Mouse (Mus musculus): Measurements from ENCODE around the gene Hspa1a. TPM values are rescaled to one million over a fixed set of nuclear protein-coding genes. Genes with fewer than 3 reads are reported as not detected.
A peak's percentile ranks its signal among the peaks of the same experiment; 100 is the strongest.
"Not testable (repeated sequence)": the region's sequence is repeated elsewhere in the genome, so short reads cannot be mapped to it uniquely, and the experiment has no call there.

Hspa1a gene
- polyA plus RNA-seq, 1 experiment from 2014 or later, result 1.3 TPM

DNA sequence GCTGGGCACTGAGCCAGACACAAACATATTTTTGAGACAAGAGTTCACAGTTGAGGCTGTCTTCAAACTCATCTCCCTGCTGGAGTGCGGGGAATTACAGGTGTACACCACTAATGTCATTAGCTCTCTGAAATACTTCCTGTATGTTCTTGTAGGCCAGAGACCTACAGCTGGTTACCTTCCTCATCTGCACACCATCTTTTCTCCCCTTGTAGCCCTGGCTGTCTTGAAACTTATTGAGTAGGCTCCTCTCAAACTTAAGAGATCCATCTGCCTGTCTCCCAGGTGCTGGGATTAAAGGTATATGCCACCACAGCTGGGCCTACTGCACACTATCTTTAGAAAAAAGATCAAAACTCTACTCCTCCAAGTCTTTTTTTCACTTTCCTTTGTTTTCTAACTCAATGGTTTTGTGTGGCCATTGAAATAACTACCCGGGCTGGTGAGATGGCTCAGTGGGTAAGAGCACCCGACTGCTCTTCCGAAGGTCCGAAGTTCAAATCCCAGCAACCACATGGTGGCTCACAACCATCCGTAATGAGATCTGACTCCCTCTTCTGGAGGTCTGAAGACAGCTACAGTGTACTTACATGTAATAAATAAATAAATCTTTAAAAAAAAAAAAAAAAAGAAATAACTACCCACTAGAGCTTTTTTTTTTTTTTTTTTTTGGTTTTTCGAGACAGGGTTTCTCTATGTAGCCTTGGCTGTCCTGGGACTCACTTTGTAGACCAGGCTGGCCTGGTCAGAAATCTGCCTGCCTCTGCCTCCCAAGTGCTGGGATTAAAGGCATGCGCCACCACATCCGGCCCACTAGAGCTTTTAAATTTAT lies 23.0 kb downstream of the Hspa1a start:
- not testable (repeated sequence) for H3K9me3 ChIP-seq; H3K27ac ChIP-seq (replicated peaks); H3K4me1 ChIP-seq; H3K27me3 ChIP-seq (replicated peaks; ENCODE audit: low read depth, poor library complexity, severe bottlenecking)
- WGBS, result 67% methylated on average over 9 of the region's 9 CpGs
- peak; percentile 23 for DNase-seq (ENCODE audit: low spot score)
- Histone ChIP-seq H3K36me3 (replicated peaks) (peaks cover 26% of the 10 kb centered on the region), H3K4me3 (peak overlapping the region; percentile 82; the same call in 1 of the 2 replicates)

DNA sequence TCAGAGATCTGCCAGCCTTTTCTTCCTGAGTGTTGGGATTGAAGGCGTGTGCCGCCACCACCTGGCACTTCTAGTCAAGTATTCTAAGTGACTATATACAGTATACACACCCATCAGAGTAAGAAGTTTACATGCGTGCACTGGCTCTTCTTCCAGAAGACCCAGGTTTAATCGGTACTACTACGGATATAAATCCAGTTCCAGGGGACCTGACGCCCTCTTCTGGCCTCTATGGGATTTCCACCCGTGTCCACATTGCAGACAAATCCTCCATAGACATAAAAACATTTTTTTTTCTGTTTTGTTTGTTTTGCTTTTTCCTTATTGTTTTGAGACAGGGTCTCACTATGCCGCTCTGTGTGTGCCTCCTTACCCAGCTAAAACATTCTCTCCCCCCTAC lies 24.4 kb downstream of the Hspa1a start:
- H3K4me1 ChIP-seq, result peaks cover 9% of the 10 kb centered on the region
- H3K27me3 ChIP-seq (replicated peaks; ENCODE audit: low read depth, poor library complexity, severe bottlenecking), result no peaks in the 10 kb centered on the region
- H3K4me3 ChIP-seq, result 0 out of 2 replicates have a peak overlapping the region, but pooled peaks have one; percentile 21
- DNase-seq (ENCODE audit: low spot score), result peak; percentile 62
- 30% methylated on average over 8 of the region's 8 CpGs for WGBS
- H3K36me3 ChIP-seq (replicated peaks), result peaks cover 26% of the 10 kb centered on the region
- H3K27ac ChIP-seq (replicated peaks), result no peak overlapping the region
- H3K9me3 ChIP-seq, result no peaks in the 10 kb centered on the region

DNA sequence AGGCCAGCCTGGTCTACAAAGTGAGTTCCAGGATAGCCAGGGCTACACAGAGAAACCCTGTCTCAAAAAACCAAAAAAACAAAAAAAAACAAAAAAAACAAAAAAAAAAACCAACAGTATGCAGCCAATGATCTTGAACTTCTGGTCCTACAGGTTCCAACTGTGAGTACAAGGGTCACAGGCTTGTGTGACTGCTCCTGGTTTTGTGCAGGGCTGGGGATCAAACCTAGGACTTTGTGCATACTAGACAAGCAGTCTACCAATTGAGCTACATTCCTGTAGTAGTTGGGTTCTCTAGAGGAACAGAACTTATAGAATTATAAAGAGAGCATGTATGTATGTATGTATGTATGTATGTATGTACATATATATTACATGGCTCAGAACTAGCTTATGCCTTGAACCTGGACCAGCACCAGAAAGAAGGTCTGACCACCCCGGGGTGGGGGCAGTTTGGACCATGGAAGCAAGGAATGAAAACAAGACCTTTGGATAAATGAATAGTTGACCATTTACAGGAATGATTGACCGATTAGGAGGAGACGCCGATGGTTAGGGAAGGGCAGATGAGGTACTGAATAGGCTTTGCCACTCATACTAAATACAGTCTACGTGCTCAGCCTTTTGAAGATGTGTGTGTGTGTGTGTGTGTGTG lies 25.3 kb downstream of the Hspa1a start:
- H3K27ac ChIP-seq (replicated peaks), result no peak overlapping the region
- 89% methylated on average over 5 of the region's 5 CpGs for WGBS
- H3K9me3 ChIP-seq, result no peaks in the 10 kb centered on the region
- no peaks in the 10 kb centered on the region for H3K27me3 ChIP-seq (replicated peaks; ENCODE audit: low read depth, poor library complexity, severe bottlenecking)
- H3K4me1 ChIP-seq, result peaks cover 13% of the 10 kb centered on the region
- no peak for DNase-seq (ENCODE audit: low spot score)
- peaks cover 24% of the 10 kb centered on the region for H3K36me3 ChIP-seq (replicated peaks)
- no peak overlapping the region for H3K4me3 ChIP-seq

DNA sequence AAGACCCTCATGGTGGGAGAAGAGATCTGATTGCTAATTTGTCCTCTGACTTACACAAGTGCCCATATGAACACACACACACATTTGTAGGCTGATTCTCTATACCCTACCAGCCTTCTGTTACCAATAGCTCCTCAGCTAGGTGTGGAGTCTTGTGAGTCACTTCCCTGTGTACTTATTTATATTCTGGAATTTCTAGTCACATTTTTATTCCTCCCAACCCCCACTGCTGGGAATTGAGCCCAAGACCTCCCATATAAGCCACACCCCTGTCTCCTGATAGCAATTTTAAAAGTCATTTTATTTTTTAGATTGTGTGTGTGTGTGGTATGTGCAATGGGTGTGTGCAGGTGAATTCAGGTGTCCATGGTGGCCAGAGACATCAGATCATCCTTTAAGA lies 27.6 kb downstream of the Hspa1a start:
- no peak for DNase-seq (ENCODE audit: low spot score)
- H3K27me3 ChIP-seq (replicated peaks; ENCODE audit: low read depth, poor library complexity, severe bottlenecking), result no peaks in the 10 kb centered on the region
- H3K9me3 ChIP-seq, result no peaks in the 10 kb centered on the region
- H3K27ac ChIP-seq (replicated peaks), result no peak overlapping the region
- H3K4me1 ChIP-seq, result peaks cover 8% of the 10 kb centered on the region
- peaks cover 2% of the 10 kb centered on the region for H3K36me3 ChIP-seq (replicated peaks)
- no peak overlapping the region for H3K4me3 ChIP-seq

DNA sequence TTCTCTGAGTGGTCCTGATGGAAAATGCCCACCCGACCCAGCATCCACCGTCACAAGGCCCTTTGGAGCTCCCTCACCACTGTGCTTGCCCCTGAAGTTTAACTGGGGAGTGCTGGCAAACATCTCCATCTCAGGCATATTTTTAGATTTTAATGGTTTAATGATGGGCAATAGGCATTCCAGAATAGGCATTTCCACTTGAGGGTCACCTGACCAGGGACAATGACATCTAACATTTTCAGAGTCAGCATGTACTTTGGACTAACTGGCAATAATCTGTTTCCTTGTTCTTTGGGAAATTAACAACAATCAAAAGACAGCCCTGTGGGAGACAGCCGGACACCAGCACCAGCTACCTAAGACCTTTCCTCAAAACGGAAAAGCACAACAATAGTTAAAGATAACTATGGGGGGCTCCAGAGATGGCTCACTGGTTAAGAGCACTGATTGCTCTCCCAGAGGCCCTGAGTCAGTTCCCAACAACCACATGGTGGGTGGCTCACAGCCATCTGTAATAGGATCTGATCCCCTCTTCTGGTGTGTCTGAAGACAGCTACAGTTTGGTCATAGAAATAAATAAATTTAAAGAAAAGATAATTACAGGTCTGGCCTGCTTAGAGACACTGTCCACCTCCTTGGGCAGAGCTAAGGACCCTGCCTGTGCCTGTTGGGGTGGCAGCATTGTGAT lies 28.7 kb downstream of the Hspa1a start:
- no peak for DNase-seq (ENCODE audit: low spot score)
- Histone ChIP-seq H3K4me3 (no peak overlapping the region), H3K9me3 (no peaks in the 10 kb centered on the region), H3K27me3 (replicated peaks; ENCODE audit: low read depth, poor library complexity, severe bottlenecking) (no peaks in the 10 kb centered on the region), H3K4me1 (peaks cover 8% of the 10 kb centered on the region), H3K36me3 (replicated peaks) (no peaks in the 10 kb centered on the region), H3K27ac (replicated peaks) (no peak overlapping the region)
- 86% methylated on average over 4 of the region's 4 CpGs for WGBS

DNA sequence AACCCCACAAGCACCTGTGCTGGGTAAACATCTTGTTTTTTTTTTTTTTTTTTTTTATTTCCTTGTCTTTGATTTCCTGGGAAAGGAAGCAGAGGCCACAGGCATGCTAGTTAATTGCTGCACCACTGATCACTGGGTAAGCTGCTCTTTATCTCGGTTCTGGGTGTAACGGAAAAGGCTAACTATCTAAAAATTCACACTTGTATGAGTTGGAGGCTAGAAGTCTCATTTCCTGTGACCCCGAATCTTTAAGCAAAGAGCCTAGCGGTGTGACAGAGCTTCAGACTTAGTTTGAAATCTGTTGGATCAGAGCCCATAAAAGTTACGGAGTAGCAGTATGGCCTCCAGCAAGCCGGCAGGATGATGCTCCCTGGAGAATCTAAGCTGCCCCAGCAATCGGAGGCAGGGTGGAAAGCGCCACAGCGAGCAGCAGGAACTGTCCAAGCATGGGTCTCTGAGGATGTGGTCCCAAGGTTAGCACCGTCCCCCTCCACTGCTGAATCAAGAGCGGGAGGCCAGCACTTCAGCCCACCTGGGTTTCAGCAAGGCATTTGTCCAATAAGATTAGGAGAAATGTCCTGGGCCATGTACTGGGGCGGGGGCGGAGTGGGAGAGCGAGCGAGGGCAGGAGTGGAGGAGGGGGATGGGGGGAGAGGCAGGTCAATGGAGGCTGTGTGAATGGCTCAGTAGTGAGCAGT lies 30.5 kb downstream of the Hspa1a start:
- H3K36me3 ChIP-seq (replicated peaks), result no peaks in the 10 kb centered on the region
- H3K27ac ChIP-seq (replicated peaks), result peak overlapping the region; percentile 80
- 8% methylated on average over 15 of the region's 15 CpGs for WGBS
- peaks cover 8% of the 10 kb centered on the region for H3K4me1 ChIP-seq
- DNase-seq (ENCODE audit: low spot score), result peak; percentile 72
- H3K27me3 ChIP-seq (replicated peaks; ENCODE audit: low read depth, poor library complexity, severe bottlenecking), result no peaks in the 10 kb centered on the region
- H3K4me3 ChIP-seq, result peak overlapping the region; percentile 52
- no peaks in the 10 kb centered on the region for H3K9me3 ChIP-seq

DNA sequence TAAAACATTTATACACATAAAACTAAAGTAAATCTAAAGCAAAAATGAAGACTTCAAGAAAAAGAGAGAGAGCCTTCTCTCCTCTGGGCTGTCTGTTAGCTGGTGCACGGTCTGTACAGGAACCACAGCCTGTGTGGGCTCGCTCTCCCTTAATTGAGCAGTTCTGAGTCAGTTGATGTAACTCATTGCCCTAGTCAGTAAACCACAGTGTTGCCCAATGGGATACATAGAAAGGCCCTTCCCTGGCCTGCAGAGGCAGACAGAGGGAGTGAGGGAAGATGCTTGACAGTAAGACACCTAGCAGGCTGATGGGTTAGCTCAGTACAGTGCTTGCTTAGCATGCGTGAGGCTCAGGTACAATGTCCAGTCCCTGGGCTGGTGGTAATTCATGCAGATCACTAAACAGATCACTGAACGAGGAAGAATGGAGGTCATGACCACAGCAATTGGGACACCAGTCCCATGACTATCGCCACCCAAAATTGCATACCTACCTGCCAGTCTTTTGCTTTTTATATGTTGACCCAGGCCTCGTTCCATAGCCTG lies 33.9 kb downstream of the Hspa1a start:
- H3K27ac ChIP-seq (replicated peaks), result no peak overlapping the region
- no peaks in the 10 kb centered on the region for H3K27me3 ChIP-seq (replicated peaks; ENCODE audit: low read depth, poor library complexity, severe bottlenecking)
- H3K36me3 ChIP-seq (replicated peaks), result peaks cover 6% of the 10 kb centered on the region; the same call in 1 of the 2 replicates
- WGBS, result 88% methylated on average over 6 of the region's 6 CpGs
- H3K4me3 ChIP-seq, result no peak overlapping the region
- H3K4me1 ChIP-seq, result peaks cover 30% of the 10 kb centered on the region
- DNase-seq (ENCODE audit: low spot score), result no peak
- H3K9me3 ChIP-seq, result no peaks in the 10 kb centered on the region

DNA sequence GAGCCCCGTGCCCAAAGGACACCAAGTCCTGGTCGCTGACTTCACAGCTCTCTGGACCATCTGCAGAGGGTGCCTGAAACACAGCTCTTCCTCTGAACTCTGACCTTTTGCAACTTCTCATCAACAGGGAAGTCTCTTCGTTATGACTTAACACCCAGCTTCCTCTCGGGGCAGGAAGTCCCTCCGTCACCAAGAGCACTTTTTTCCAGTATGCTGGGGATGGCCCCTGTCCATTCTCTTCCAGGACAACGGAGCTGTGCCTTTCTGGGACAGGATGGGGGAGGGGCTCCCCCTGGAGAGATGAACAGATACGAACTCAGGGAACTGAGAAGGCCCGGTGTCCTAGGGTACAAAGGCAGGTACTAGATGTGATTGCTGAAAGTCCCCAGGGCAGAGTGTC lies 37.1 kb downstream of the Hspa1a start:
- Histone ChIP-seq H3K27me3 (replicated peaks; ENCODE audit: low read depth, poor library complexity, severe bottlenecking) (0 out of 2 replicates have a peak, but pooled peaks cover 4% of the 10 kb centered on the region), H3K36me3 (replicated peaks) (peaks cover 12% of the 10 kb centered on the region; the same call in 1 of the 2 replicates), H3K9me3 (no peaks in the 10 kb centered on the region), H3K4me1 (peaks cover 37% of the 10 kb centered on the region), H3K27ac (replicated peaks) (peak overlapping the region; percentile 63), H3K4me3 (peak overlapping the region; percentile 29; the same call in 1 of the 2 replicates)
- DNase-seq (ENCODE audit: low spot score), result no peak
- 35% methylated on average over 8 of the region's 8 CpGs for WGBS

DNA sequence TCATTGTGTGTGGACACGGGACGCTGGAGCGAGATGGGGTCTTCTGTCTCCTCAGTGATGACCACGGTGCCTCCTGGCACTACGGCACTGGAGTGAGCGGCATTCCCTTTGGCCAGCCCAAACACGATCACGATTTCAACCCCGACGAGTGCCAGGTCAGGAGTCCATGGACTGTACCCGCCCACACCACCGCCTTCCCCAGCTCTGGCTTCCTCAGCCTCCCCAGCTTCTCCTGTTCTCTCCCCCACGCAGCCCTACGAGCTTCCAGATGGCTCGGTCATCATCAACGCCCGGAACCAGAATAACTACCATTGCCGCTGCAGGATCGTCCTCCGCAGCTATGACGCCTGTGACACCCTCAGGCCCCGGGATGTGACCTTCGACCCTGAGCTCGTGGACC lies 37.9 kb downstream of the Hspa1a start:
- H3K9me3 ChIP-seq, result no peaks in the 10 kb centered on the region
- H3K4me3 ChIP-seq, result peak overlapping the region; percentile 29; the same call in 1 of the 2 replicates
- 0 out of 2 replicates have a peak, but pooled peaks cover 4% of the 10 kb centered on the region for H3K27me3 ChIP-seq (replicated peaks; ENCODE audit: low read depth, poor library complexity, severe bottlenecking)
- 50% methylated on average over 24 of the region's 24 CpGs for WGBS
- peak overlapping the region; percentile 63; the same call in 1 of the 2 replicates for H3K27ac ChIP-seq (replicated peaks)
- peak; percentile 22 for DNase-seq (ENCODE audit: low spot score)
- peaks cover 37% of the 10 kb centered on the region for H3K4me1 ChIP-seq
- H3K36me3 ChIP-seq (replicated peaks), result peaks cover 12% of the 10 kb centered on the region; the same call in 1 of the 2 replicates

DNA sequence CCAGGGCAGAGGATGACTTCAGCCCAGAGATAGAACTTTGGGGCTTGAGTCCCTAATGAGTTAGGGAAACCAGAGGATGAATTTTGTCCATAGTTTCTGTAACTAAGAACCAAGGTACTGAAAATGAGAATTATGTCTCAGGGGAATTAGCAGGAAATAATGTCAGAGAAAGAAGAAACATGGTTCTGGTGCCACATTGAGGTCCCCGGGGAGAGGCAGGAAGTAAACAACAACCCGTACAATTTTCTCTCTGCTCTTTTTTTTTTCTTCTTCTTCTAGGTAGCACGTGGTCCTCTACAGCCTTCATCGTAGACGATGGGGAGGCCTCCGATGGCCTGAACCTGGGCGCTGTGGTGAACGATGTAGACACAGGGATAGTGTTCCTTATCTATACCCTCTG lies 39.7 kb downstream of the Hspa1a start:
- Histone ChIP-seq H3K36me3 (replicated peaks) (peaks cover 12% of the 10 kb centered on the region; the same call in 1 of the 2 replicates), H3K4me1 (peaks cover 37% of the 10 kb centered on the region), H3K27ac (replicated peaks) (no peak overlapping the region), H3K4me3 (peak overlapping the region; percentile 82), H3K9me3 (no peaks in the 10 kb centered on the region), H3K27me3 (replicated peaks; ENCODE audit: low read depth, poor library complexity, severe bottlenecking) (0 out of 2 replicates have a peak, but pooled peaks cover 4% of the 10 kb centered on the region)
- DNase-seq (ENCODE audit: low spot score), result no peak
- 92% methylated on average over 8 of the region's 8 CpGs for WGBS

DNA sequence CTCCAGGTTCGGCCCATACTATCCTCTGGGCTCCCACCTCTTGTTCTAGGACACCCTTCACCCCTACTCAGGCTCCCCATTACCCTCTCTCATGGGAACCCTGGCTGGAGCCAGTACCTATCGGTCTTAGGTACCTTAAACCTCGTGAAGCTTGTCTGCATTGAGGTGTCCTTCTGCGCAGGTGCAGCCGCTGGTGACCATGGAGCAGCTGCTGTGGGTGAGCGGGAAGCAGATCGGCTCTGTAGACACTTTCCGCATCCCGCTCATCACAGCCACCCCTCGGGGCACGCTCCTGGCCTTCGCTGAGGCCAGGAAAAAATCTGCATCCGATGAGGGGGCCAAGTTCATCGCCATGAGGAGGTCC lies 40.2 kb downstream of the Hspa1a start:
- Histone ChIP-seq H3K9me3 (no peaks in the 10 kb centered on the region), H3K36me3 (replicated peaks) (peaks cover 12% of the 10 kb centered on the region; the same call in 1 of the 2 replicates), H3K27me3 (replicated peaks; ENCODE audit: low read depth, poor library complexity, severe bottlenecking) (0 out of 2 replicates have a peak, but pooled peaks cover 4% of the 10 kb centered on the region), H3K27ac (replicated peaks) (peak overlapping the region; percentile 85), H3K4me1 (peaks cover 37% of the 10 kb centered on the region), H3K4me3 (peak overlapping the region; percentile 82)
- WGBS, result 15% methylated on average over 14 of the region's 14 CpGs
- peak; percentile 36 for DNase-seq (ENCODE audit: low spot score)
